24 mouse cellular contexts compared by ENCODE assay signal in genomic region chr10:21743396-21743795, GRCm38 (mm10).
DNase-seq lines count a peak whose midpoint lies in the region; ATAC-seq lines count a peak whose summit lies in the region.
"Had no signal": no experiment of that assay in that cellular context is flagged by ENCODE, and none has a peak within 500 bp of the region (broad histone marks: within the 10 kb centered on the region; RNA-seq: fewer than 3 reads in every experiment).

No protein-coding gene starts in this region.

- no peak overlapping the region for H3K27ac ChIP-seq in embryonic facial prominence, embryonic 14.5 days (replicated peaks; ENCODE audit: low read depth, low read length)
- H3K27ac ChIP-seq in embryonic facial prominence, embryonic 10.5 days (replicated peaks): no peak overlapping the region
- H3K27ac ChIP-seq in lung, embryonic 16.5 days (ENCODE audit: low read length): no peak overlapping the region
- H3K27ac ChIP-seq: forebrain, embryonic 12.5 days; heart, embryonic 15.5 days; hindbrain, embryonic 15.5 days; kidney, embryonic 15.5 days; limb, embryonic 13.5 days; liver, embryonic 13.5 days; macrophage; midbrain, embryonic 10.5 days had no signal

- no peak for ATAC-seq in embryonic facial prominence, embryonic 14.5 days (ENCODE audit: low read depth)
- peak; percentile 78 for ATAC-seq in lung, embryonic 16.5 days (ENCODE audit: low read depth)
- ATAC-seq: intestine, postnatal 0 days had no signal

- H3K36me3 ChIP-seq in embryonic facial prominence, embryonic 14.5 days (ENCODE audit: control insufficient read depth, insufficient read depth, low read length): no peaks in the 10 kb centered on the region
- H3K36me3 ChIP-seq in embryonic facial prominence, embryonic 10.5 days (replicated peaks): no peaks in the 10 kb centered on the region
- no peaks in the 10 kb centered on the region for H3K36me3 ChIP-seq in lung, embryonic 16.5 days (ENCODE audit: control insufficient read depth, insufficient read depth, low read length)
- H3K36me3 ChIP-seq: forebrain, embryonic 12.5 days; heart, embryonic 15.5 days; hindbrain, embryonic 15.5 days; kidney, embryonic 15.5 days; limb, embryonic 13.5 days; liver, embryonic 13.5 days; midbrain, embryonic 10.5 days had no signal

- no peaks in the 10 kb centered on the region for H3K9me3 ChIP-seq in embryonic facial prominence, embryonic 14.5 days (ENCODE audit: control insufficient read depth, low read length)
- no peaks in the 10 kb centered on the region for H3K9me3 ChIP-seq in embryonic facial prominence, embryonic 10.5 days
- H3K9me3 ChIP-seq in lung, embryonic 16.5 days (ENCODE audit: control insufficient read depth, low read length): no peaks in the 10 kb centered on the region
- H3K9me3 ChIP-seq: forebrain, embryonic 12.5 days; heart, embryonic 15.5 days; hindbrain, embryonic 15.5 days; kidney, embryonic 15.5 days; limb, embryonic 13.5 days; liver, embryonic 13.5 days; midbrain, embryonic 10.5 days had no signal

- H3K9ac ChIP-seq in embryonic facial prominence, embryonic 14.5 days (ENCODE audit: low read depth, low read length): no peak overlapping the region
- no peak overlapping the region for H3K9ac ChIP-seq in lung, embryonic 16.5 days (ENCODE audit: low read length)
- H3K9ac ChIP-seq: forebrain, embryonic 12.5 days; heart, embryonic 15.5 days; hindbrain, embryonic 15.5 days; kidney, embryonic 15.5 days; limb, embryonic 13.5 days; liver, embryonic 13.5 days had no signal

- H3K4me2 ChIP-seq in embryonic facial prominence, embryonic 14.5 days (ENCODE audit: low read depth, low read length): no peak overlapping the region
- no peak overlapping the region for H3K4me2 ChIP-seq in lung, embryonic 16.5 days (ENCODE audit: low read depth, low read length)
- H3K4me2 ChIP-seq: forebrain, embryonic 12.5 days; heart, embryonic 15.5 days; hindbrain, embryonic 15.5 days; kidney, embryonic 15.5 days; limb, embryonic 13.5 days; liver, embryonic 13.5 days had no signal

- peak; percentile 60 for DNase-seq in embryonic facial prominence, embryonic 14.5 days (ENCODE audit: low spot score)
- DNase-seq in embryonic facial prominence, embryonic 10.5 days (ENCODE audit: low spot score): no peak
- DNase-seq in gastrocnemius, postnatal 10 days: peak; percentile 50
- DNase-seq in right cerebral cortex, adult 18-20 months: no peak
- no peak for DNase-seq in retina, postnatal 1 day
- no peak for DNase-seq in cerebellum, adult 9-11 months
- DNase-seq: B cell, adult 2 months; cerebellum, adult 18-20 months; cerebellum, postnatal 36 days; heart, postnatal 4 days; kidney, postnatal 4 days; liver, embryonic 13.5 days; spleen, adult 18-20 months; thymus, adult 18-20 months; thymus, postnatal 4 days had no signal

- 70% methylated on average over 4 of the region's 4 CpGs for WGBS in embryonic facial prominence, embryonic 14.5 days
- 83% methylated on average over 4 of the region's 4 CpGs for WGBS in embryonic facial prominence, embryonic 10.5 days
- WGBS in lung, embryonic 16.5 days: 40% methylated on average over 4 of the region's 4 CpGs

- H3K4me3 ChIP-seq in embryonic facial prominence, embryonic 14.5 days (ENCODE audit: low read depth, low read length): no peak overlapping the region
- no peak overlapping the region for H3K4me3 ChIP-seq in embryonic facial prominence, embryonic 10.5 days
- no peak overlapping the region for H3K4me3 ChIP-seq in lung, embryonic 16.5 days (ENCODE audit: low read length)
- H3K4me3 ChIP-seq: forebrain, embryonic 12.5 days; heart, embryonic 15.5 days; hindbrain, embryonic 15.5 days; kidney, embryonic 15.5 days; limb, embryonic 13.5 days; liver, embryonic 13.5 days; midbrain, embryonic 10.5 days had no signal

- H3K27me3 ChIP-seq in embryonic facial prominence, embryonic 14.5 days (replicated peaks; ENCODE audit: control insufficient read depth, insufficient read depth, low read length): no peaks in the 10 kb centered on the region
- H3K27me3 ChIP-seq in embryonic facial prominence, embryonic 10.5 days (replicated peaks; ENCODE audit: low read depth, poor library complexity, severe bottlenecking): no peaks in the 10 kb centered on the region
- no peaks in the 10 kb centered on the region for H3K27me3 ChIP-seq in lung, embryonic 16.5 days (ENCODE audit: control insufficient read depth, insufficient read depth, low read depth, low read length)
- H3K27me3 ChIP-seq: heart, embryonic 15.5 days; hindbrain, embryonic 15.5 days; kidney, embryonic 15.5 days; limb, embryonic 13.5 days had no signal

- peaks cover 9% of the 10 kb centered on the region; the same call in 1 of the 2 replicates for H3K4me1 ChIP-seq in embryonic facial prominence, embryonic 14.5 days (ENCODE audit: control insufficient read depth, insufficient read depth, low read length)
- H3K4me1 ChIP-seq in embryonic facial prominence, embryonic 10.5 days: peaks cover 39% of the 10 kb centered on the region
- H3K4me1 ChIP-seq in lung, embryonic 16.5 days (replicated peaks; ENCODE audit: control insufficient read depth, insufficient read depth, low read length): no peaks in the 10 kb centered on the region
- H3K4me1 ChIP-seq: heart, embryonic 15.5 days; liver, embryonic 13.5 days had no signal

Comparison
In these comparisons a context has a peak if more than half of its experiments do, and no peak if none do; other contexts are left out.
1. DNase-seq: peak in embryonic facial prominence, embryonic 14.5 days (single experiment) and gastrocnemius, postnatal 10 days (single experiment); none in embryonic facial prominence, embryonic 10.5 days (single experiment), right cerebral cortex, adult 18-20 months (single experiment), retina, postnatal 1 day (single experiment) and cerebellum, adult 9-11 months (single experiment).